Mouse (Mus musculus) stomach, embryonic 15.5 days (tissue): ENCODE measurements around the gene Fbln2. TPM values are rescaled to one million over a fixed set of nuclear protein-coding genes. Genes with fewer than 3 reads are reported as not detected.

Source experiments
- ATAC-seq: fragments of 200-750 bp; cut with Nextera tagmentation; 2 replicates; pipeline ENCODE4 v1.8.0; 2017; ENCODE audit warnings: low read depth, moderate number of reproducible peaks, moderate TSS enrichment; ENCODE audit not compliant: insufficient read depth, low FRiP score
- H3K27ac ChIP-seq: fragments of 300-500 bp; sonication (generic); 2 replicates; pipeline ENCODE4 v1.5.1; 2015; ENCODE audit warnings: mild to moderate bottlenecking, inconsistent platforms
- H3K27me3 ChIP-seq: fragments of 300-500 bp; sonication (generic); replicated peaks from 2 replicates; pipeline ENCODE4 v1.6.1; 2015; ENCODE audit warnings: inconsistent platforms
- H3K36me3 ChIP-seq: fragments of 300-500 bp; sonication (generic); 2 replicates; pipeline ENCODE4 v1.6.1; 2015; ENCODE audit warnings: inconsistent platforms
- H3K4me1 ChIP-seq: fragments of 300-500 bp; sonication (generic); 2 replicates; pipeline ENCODE4 v1.6.1; 2015; ENCODE audit warnings: inconsistent platforms
- H3K4me2 ChIP-seq: fragments of 300-500 bp; sonication (generic); 2 replicates; pipeline ENCODE4 v1.6.1; 2015; ENCODE audit warnings: mild to moderate bottlenecking, inconsistent platforms
- H3K4me3 ChIP-seq: fragments of 300-500 bp; sonication (generic); replicated peaks from 2 replicates; pipeline ENCODE4 v1.5.1; 2015; ENCODE audit warnings: inconsistent platforms
- H3K9ac ChIP-seq: fragments of 300-500 bp; sonication (generic); 2 replicates; pipeline ENCODE4 v1.6.1; 2015; ENCODE audit warnings: inconsistent platforms
- H3K9me3 ChIP-seq: fragments of 300-500 bp; sonication (generic); 2 replicates; pipeline ENCODE4 v1.6.1; 2016; ENCODE audit warnings: inconsistent platforms
- WGBS: fragments of 180-500 bp; shearing (Covaris S2); methylation state at CpG from one replicate; pipeline ENCODE4 v1.1.7; 2015; 5-methylcytosine and 5-hydroxymethylcytosine counted together
- polyA plus RNA-seq: library from polyadenylated mRNA; unstranded; fragments of >200 nt; fragmentation: Nextera tagmentation; extraction: Ambion mirVana; gene quantifications from 2 replicates; pipeline ENCODE4 v1.2.1, GENCODE M21; 2015

Fbln2 gene
- polyA plus RNA-seq, 1 experiment from 2014 or later: 58.1 TPM

DNA sequence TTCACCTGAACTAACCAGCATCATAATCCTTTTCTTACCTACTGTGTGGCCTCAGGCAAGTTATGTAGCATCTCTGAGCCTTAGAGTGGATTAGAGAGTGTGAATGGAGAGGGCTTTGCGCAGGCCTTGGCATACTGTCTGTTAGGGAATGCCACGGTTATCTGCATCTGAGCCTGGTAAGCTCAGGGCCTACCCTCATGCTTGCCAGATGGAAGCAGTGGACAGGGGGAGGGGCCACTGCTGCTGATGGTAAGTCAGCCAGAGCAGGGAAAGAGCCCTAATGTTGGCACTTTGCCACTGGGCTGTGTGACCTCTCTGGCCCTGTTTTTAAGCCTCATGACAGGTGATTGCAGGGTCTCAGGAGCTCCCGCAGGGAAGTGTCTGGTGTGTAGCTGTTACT, 87.8 kb downstream of the Fbln2 start:
- Histone ChIP-seq H3K27me3 (no peaks in the 10 kb centered on the region), H3K27ac (no peak overlapping the region), H3K4me3 (no peak overlapping the region), H3K4me2 (no peak overlapping the region), H3K9ac (no peak overlapping the region), H3K4me1 (no peaks in the 10 kb centered on the region), H3K9me3 (no peaks in the 10 kb centered on the region), H3K36me3 (no peaks in the 10 kb centered on the region)
- WGBS: 56% methylated on average over 3 of the region's 3 CpGs
- no peak for ATAC-seq

DNA sequence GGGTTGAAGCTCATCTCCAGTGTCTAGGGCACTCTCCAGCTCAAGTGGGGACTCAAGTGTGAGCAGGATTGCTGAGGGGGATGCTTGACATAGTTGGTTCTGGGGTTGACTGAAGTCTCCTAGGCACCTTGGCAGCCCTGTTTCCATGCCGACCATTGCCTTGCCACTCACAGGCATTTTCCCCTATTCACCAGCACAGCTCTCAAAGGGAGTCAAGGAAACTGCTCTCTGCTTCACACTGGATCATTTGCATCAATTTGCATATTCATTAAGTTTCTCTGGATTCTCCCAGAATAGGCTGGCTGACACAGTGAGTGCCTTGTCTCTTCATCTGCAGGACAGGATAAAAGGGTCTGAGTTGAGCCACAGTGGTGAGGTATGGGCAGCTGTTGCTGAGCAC, 89.6 kb downstream of the Fbln2 start:
- no peak for ATAC-seq
- H3K4me3 ChIP-seq: no peak overlapping the region
- H3K9ac ChIP-seq: no peak overlapping the region
- no peaks in the 10 kb centered on the region for H3K4me1 ChIP-seq
- H3K4me2 ChIP-seq: no peak overlapping the region
- no peaks in the 10 kb centered on the region for H3K9me3 ChIP-seq
- no peaks in the 10 kb centered on the region for H3K36me3 ChIP-seq
- 60% methylated on average over 1 of the region's 1 CpGs for WGBS
- H3K27me3 ChIP-seq: no peaks in the 10 kb centered on the region
- no peak overlapping the region for H3K27ac ChIP-seq

DNA sequence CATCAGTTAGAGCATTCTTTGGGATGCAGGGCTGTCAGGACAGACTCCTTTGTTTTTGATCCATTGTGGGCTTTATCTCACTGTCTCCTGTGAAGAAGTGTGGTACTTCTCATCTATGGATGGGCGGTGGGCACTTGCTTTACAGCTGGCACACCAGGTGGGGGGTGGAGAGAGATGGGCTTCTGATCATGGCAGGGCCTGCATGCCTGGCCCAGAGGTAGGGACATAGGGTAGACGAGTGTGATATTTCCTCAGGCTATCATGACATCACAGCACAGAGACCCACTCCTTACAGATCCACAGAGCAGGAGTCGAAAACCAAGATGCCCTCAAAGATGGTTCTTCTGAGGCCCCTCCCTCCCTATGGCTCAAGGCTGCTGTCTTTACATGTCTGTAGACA, 90.1 kb downstream of the Fbln2 start:
- WGBS: 81% methylated on average over 3 of the region's 3 CpGs
- H3K27ac ChIP-seq: no peak overlapping the region
- no peaks in the 10 kb centered on the region for H3K36me3 ChIP-seq
- no peak for ATAC-seq
- H3K4me2 ChIP-seq: no peak overlapping the region
- no peaks in the 10 kb centered on the region for H3K27me3 ChIP-seq
- no peaks in the 10 kb centered on the region for H3K4me1 ChIP-seq
- H3K9ac ChIP-seq: no peak overlapping the region
- no peak overlapping the region for H3K4me3 ChIP-seq
- no peaks in the 10 kb centered on the region for H3K9me3 ChIP-seq

DNA sequence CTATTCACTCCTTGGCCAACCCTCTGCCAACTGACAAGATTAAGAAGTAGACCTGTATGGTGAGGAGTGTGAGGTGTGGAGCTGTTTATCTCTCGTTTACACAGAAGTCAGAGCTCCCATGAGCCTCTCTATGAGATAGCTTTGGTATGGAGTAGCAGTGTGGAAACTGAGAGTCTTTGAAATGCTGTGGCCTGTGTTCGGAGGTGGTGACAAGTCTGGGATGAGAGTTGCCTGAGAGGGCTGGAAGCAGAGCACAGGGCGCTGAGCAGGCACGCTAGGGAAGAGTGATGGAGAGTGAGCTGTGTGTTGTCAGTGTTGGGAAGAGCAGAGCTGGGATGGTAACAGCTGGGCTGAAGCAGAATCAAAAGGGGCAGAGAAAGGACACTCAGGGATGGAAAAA, 91.9 kb downstream of the Fbln2 start:
- no peaks in the 10 kb centered on the region for H3K36me3 ChIP-seq
- ATAC-seq: no peak
- H3K9ac ChIP-seq: no peak overlapping the region
- no peak overlapping the region for H3K4me2 ChIP-seq
- no peaks in the 10 kb centered on the region for H3K9me3 ChIP-seq
- H3K4me3 ChIP-seq: no peak overlapping the region
- 60% methylated on average over 4 of the region's 4 CpGs for WGBS
- H3K4me1 ChIP-seq: no peaks in the 10 kb centered on the region
- no peaks in the 10 kb centered on the region for H3K27me3 ChIP-seq
- H3K27ac ChIP-seq: no peak overlapping the region

DNA sequence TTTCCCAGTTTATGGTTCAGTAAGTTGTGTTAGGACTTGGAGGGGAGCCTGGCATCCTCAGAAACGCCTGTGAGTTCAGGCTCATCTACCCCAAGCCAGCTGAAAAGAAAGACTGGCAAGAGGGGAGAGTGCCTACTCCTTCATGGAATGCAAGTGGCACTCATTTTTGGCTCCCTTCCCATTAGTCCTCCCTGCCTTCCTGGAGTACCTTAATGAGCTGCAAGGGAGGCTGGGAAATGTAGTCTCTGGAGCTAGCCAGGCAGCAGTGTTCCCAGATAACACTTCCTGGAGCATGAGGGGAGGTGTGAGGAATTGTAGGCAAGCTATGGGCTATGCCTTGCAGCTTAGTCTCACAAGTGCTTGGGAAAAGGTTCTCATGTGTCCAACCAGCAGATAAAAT, 95.7 kb downstream of the Fbln2 start:
- H3K36me3 ChIP-seq: no peaks in the 10 kb centered on the region
- H3K9me3 ChIP-seq: no peaks in the 10 kb centered on the region
- no peak overlapping the region for H3K4me3 ChIP-seq
- H3K27ac ChIP-seq: no peak overlapping the region
- H3K27me3 ChIP-seq: no peaks in the 10 kb centered on the region
- ATAC-seq: no peak
- no peaks in the 10 kb centered on the region for H3K4me1 ChIP-seq
- H3K4me2 ChIP-seq: no peak overlapping the region
- WGBS: 50% methylated on average over 1 of the region's 1 CpGs
- no peak overlapping the region for H3K9ac ChIP-seq

DNA sequence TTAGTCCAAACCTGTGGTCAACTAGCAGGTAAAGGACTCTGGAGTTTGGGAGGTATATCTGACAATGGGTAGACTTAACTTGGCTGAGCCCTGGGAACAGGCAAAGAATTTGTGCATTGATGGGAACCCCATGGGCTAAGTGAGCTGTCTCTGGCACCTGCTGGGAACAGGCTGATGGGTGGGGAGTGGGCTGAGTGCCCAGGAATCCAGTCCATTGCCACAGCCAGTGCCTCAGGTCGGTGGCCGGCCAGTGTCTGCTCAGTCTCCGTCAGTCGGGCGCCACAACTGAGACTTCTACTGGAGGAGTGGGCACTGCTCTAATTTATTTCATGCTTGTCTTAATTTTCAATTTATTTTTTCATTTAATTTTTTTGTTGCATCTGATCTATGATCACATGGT, 98.9 kb downstream of the Fbln2 start:
- H3K27ac ChIP-seq: no peak overlapping the region
- ATAC-seq: no peak
- H3K9ac ChIP-seq: no peak overlapping the region

DNA sequence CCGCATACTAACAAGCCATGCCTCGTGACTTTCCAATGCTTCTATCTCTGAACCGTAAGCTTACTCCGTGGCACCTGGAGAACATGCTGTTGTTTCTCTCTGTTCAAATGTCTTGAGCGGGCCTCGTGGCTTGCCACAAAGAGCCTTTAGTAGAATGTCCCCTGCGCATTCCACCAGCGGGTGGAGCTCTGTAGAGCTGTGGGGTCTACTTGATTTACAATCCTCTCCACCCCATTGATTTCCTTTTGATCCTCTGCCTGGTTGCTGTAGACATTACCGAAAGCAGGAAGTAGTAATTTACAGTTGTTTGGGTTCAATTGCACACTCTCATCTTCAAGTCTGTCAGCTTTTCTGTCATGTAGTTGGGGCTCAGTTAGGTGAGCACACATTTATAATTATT, 100.2 kb downstream of the Fbln2 start:
- no peak overlapping the region for H3K4me2 ChIP-seq
- H3K9ac ChIP-seq: no peak overlapping the region
- no peak overlapping the region for H3K27ac ChIP-seq
- no peaks in the 10 kb centered on the region for H3K27me3 ChIP-seq
- no peaks in the 10 kb centered on the region for H3K9me3 ChIP-seq
- no peaks in the 10 kb centered on the region for H3K4me1 ChIP-seq
- no peaks in the 10 kb centered on the region for H3K36me3 ChIP-seq
- H3K4me3 ChIP-seq: no peak overlapping the region
- no peak for ATAC-seq
- WGBS: 51% methylated on average over 9 of the region's 9 CpGs

More for the DNA sequence above, 98.9 kb downstream of the Fbln2 start:
- Histone ChIP-seq H3K27me3 (no peaks in the 10 kb centered on the region), H3K9me3 (no peaks in the 10 kb centered on the region), H3K4me3 (no peak overlapping the region), H3K4me2 (no peak overlapping the region), H3K4me1 (no peaks in the 10 kb centered on the region), H3K36me3 (no peaks in the 10 kb centered on the region)
- 88% methylated on average over 5 of the region's 5 CpGs for WGBS

Other genes starting within 250 kb of the Fbln2 start
- 8.9 and 10.7 TPM in 2 replicates for gene Iqsec1, start 223.8 kb upstream of the Fbln2 start, polyA plus RNA-seq
- gene Nup210, start 95.6 kb upstream of the Fbln2 start, polyA plus RNA-seq: 14.3 and 16.2 TPM in 2 replicates
- gene Hdac11, start 55.8 kb upstream of the Fbln2 start, polyA plus RNA-seq: 9.9 and 12.0 TPM in 2 replicates
- gene Wnt7a, start 198.9 kb downstream of the Fbln2 start, polyA plus RNA-seq: 0.04 TPM in 1 of 2 replicates, not detected in the other